Mouse (Mus musculus): Measurements from ENCODE around the gene Carf. TPM values are rescaled to one million over a fixed set of nuclear protein-coding genes. Genes with fewer than 3 reads are reported as not detected.

Carf gene
- 4.9 to 5.9 TPM (median 5.4 TPM) in 3 replicates for total RNA-seq (2017)

DNA sequence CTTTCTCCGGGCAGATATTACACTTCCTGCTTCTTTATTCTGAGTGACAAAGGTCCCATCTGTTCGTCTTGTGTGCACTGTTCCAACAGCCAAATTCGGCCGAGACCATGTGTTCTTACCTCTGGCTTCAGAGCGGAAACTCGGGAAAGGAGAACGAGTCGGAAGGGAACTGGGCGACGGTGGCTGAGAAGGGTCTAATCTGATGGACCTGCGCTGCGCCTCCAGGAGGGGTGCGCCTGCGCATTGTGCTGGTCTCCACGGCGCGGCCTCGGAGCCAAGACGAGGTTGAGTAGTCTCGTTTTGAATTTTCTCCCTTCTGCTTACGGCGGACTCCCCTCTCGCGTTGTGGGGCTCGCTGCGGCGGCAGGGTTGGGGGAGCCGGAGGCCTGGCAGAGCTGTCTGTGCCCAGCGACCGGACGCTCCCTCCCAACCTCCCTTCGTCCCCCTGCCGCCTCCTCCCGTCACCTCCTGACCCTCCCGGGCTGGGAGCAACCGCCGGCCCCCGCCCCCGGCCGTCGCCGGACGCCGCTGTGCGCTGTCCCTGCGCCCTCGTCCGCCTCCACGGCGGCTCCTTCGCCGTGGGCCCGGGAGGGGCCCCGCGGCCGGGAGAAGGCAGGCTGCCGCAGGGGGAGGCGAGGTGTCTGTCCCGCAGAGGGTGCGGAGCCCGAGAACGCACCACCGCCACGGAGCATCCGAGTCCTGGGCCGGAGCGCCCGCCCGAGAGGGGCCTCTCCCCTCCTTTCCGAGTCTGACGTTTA is at the start of gene Carf, which contains the start of gene Wdr12:
Gene Carf, plus strand, starts transcription at position 224 of the 758 bp plus-strand sequence.
Gene Wdr12, minus strand, starts transcription at position 622 of the 758 bp plus-strand sequence.
- ATAC-seq (replicated peaks; ENCODE audit: insufficient number of reproducible peaks, low FRiP score, low TSS enrichment, poor library complexity, severe bottlenecking): peak; percentile 94

DNA sequence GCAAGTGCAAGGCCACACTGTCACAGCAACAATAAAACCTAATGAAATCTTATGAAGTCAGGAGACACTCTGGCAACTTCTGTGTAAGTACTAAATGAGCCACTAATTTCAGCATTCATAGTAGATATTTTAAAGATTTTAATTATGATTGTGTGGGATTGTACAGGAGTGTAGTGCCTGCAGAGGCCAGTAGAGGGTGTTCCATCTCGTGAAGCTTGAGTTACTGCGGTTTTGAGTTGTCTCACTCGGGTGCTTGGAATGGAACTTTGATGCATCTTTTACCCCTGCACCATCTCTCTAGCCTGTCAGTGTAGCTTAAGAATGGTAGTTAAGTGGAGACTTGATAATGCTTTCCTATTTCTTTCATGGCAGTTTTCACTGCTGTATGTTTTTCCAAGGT is 43.4 kb upstream of the Carf start:
- ATAC-seq (replicated peaks; ENCODE audit: insufficient number of reproducible peaks, low FRiP score, low TSS enrichment, poor library complexity, severe bottlenecking): no peak

DNA sequence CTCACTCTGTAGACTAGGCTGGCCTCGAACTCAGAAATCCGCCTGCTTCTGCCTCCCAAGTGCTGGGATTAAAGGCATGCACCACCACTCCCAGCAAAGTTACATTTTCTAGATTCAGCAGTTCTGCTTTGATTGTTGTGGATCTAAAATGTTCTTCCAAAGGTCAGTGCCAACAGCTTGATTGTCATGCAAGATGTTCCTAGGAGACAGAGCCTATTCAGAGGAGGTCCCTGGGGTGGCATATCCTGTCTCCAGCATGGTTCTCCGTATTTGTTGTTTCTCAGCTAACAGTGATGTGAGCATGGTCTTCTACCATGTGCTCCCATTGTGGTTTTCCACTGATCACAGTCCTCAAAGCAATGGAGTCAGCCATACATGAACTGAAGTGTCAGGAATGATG is 41.7 kb upstream of the Carf start:
- no peak for ATAC-seq (replicated peaks; ENCODE audit: insufficient number of reproducible peaks, low FRiP score, low TSS enrichment, poor library complexity, severe bottlenecking)

DNA sequence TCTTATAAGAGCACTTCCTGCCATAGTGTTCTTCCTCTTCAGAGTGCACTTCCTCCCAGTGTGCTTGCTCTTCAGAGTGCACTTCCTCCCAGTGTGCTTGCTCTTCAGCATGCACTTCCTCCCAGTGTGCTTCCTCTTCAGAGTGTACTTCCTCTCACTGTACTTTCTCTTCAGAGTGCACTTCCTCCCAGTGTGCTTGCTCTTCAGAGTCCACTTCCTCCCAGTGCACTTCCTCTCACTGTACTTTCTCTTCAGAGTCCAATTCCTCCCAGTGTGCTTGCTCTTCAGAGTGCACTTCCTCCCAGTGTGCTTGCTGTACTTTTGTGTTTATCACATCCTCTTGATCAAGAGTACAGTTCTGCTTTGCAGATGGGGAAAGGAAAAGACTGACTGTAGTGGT is 27.3 kb upstream of the Carf start:
- ATAC-seq (replicated peaks; ENCODE audit: insufficient number of reproducible peaks, low FRiP score, low TSS enrichment, poor library complexity, severe bottlenecking): peak; percentile 68

DNA sequence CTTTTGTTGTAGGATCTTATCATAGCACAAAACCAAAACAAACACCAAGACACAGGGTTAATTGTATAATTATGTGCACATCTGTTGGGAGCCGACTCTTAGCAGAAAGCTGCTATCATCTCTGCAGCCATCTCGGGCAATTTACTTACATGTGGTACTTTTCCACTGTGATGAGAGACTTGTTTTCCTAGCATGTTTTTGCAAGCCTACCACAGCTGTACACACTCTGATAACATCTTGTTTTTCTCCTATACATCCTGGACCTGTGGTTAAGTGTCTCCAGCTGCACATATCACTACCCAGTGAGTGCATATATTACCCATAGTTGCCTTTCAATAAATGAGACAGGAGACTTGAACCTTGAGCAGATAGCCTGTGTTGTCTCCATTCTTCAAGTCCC is 23.1 kb upstream of the Carf start:
- no peak for ATAC-seq (replicated peaks; ENCODE audit: insufficient number of reproducible peaks, low FRiP score, low TSS enrichment, poor library complexity, severe bottlenecking)

DNA sequence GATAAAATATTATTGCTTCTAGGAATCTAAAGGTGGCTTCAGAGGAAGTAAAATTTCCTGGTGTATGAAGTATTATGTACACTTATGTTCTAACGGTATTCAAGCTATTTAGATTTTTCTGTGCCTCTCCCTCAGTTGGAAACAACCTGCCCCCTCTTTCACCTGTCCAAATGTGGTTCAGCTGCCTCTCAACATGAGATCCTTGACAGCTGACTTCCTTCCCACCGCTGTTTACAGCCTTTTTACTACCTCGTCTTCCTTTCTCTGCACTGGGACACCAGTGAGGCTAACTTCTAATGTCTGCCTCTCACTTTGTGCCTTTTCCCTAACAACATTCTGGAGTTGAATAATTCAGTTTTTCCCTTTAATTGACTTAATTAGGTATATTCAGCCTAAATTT is 22.5 kb upstream of the Carf start:
- no peak for ATAC-seq (replicated peaks; ENCODE audit: insufficient number of reproducible peaks, low FRiP score, low TSS enrichment, poor library complexity, severe bottlenecking)

DNA sequence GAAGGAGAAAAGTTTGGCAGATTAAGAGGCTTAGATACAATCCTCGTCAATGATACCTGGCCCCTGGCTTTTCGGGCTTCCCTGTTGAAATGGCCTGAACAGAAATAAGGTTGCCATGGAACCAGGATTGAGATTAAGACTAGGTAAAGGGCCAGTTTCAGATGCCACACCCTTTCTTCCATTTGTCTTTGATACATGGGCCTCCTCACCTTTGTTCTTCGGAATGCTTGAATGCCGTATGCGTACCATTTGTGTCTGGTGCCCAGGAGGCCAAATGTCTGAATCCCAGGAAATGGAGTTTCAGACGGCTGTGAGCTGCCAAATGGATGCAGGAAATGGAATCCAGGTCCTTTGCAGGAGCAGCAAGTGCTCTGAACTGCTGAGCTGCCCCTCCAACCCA is 21.6 kb upstream of the Carf start:
- ATAC-seq (replicated peaks; ENCODE audit: insufficient number of reproducible peaks, low FRiP score, low TSS enrichment, poor library complexity, severe bottlenecking): no peak

DNA sequence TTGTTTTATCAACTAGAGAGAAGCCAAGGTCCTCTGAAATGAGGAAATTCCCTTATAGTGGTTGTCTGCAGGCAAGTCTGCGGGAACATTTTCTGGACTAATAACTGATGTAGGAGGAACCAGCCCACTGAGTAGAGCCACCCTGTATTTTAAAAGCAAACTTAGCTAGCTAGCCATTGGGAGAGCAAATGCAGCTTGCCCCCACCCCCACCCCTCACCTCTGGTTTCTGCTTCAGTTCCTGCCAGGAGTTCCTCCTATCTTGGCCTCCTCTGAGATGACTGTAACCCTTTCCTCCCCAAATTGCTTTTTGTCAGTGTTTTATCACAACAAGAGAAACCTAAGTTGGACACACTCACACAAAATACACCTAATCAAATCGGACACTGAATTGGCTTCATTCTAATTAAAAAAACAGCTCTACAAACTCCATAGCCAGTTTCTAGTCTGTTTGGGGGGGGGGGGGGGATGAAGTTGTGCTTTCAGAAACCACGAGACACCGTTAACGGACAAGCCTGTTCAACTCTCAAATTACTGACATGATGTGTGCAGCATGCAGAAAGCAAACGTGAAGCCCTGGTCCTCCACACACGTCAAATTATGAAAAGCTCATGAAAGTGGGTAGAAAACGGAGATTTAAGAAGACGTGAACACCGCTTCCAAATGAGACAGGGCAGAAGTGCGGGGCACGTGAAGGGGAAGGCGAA is 1.3 kb upstream of the Carf start:
- ATAC-seq (replicated peaks; ENCODE audit: insufficient number of reproducible peaks, low FRiP score, low TSS enrichment, poor library complexity, severe bottlenecking): no peak

DNA sequence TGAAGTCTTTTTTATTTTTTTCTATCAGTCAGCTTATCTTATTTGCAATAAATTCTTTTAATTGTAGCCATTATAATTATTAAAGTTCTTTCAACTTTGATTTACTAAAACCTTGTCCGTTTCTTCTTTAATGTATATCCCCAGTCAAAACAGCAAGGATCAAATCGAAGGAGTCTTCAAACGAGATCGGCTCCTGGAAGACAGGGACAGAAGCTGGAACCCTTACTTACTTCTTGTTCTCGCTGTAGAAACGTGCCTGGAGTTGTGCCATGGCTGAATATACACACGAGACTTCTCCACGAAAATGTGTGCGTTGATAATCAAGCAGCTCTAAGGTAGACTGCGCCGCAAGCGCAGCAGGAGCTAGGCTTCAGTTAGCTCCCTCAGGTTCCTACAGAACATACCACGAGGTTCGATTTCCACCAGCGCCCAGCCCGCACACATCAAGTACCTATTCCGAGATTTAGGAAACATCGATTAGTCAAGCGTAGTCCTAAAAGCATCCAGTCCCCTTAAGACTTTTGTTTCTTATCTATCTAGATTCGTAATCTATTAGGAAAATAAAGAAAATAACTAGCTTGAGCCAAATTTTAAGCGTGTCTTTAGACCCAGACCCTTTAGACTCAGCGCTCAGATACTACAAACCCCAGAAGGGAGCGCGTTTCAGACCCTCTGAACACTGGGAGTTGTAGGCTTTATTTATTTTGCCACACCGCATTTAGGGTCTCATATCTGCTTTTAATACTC is 597 bp upstream of the Carf start:
- ATAC-seq (replicated peaks; ENCODE audit: insufficient number of reproducible peaks, low FRiP score, low TSS enrichment, poor library complexity, severe bottlenecking): peak; percentile 75

DNA sequence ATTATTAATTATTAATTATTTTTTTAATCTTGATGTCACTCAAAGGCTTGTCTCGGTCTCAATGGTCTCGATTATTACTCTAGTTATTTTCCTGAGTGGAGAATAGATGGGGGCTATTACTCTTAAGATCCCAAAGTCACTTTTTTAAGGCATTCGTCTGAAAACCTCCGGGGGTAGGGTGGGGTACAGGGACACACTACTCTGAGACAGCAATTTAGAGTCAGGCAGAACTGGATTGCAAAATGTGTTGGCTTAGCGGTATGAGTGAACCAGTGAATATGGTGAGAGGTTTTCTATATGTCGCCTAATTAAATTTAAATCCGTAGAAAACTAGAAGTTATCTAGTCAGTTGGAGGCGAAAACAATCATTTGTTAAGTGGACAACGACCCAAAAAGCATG is 792 bp downstream of the Carf start:
- ATAC-seq (replicated peaks; ENCODE audit: insufficient number of reproducible peaks, low FRiP score, low TSS enrichment, poor library complexity, severe bottlenecking): no peak

DNA sequence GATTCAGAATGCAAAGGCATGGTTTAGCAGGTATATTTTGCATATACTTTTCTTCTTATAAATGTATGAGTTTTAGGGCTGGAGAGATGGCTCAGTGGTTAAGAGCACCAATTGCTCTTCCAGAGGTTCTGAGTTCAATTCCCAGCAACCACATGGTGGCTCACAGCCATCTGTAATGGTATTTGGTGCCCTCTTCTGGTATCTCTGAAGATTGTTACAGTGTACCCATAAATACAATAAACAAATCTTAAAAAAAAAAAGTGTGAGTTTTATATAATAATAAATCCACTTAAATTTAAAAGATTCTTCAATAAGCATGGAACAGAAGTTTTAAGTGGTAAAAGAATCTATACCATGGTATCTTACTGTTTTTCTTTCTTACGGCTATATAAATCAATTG is 6.5 kb downstream of the Carf start:
- ATAC-seq (replicated peaks; ENCODE audit: insufficient number of reproducible peaks, low FRiP score, low TSS enrichment, poor library complexity, severe bottlenecking): no peak

DNA sequence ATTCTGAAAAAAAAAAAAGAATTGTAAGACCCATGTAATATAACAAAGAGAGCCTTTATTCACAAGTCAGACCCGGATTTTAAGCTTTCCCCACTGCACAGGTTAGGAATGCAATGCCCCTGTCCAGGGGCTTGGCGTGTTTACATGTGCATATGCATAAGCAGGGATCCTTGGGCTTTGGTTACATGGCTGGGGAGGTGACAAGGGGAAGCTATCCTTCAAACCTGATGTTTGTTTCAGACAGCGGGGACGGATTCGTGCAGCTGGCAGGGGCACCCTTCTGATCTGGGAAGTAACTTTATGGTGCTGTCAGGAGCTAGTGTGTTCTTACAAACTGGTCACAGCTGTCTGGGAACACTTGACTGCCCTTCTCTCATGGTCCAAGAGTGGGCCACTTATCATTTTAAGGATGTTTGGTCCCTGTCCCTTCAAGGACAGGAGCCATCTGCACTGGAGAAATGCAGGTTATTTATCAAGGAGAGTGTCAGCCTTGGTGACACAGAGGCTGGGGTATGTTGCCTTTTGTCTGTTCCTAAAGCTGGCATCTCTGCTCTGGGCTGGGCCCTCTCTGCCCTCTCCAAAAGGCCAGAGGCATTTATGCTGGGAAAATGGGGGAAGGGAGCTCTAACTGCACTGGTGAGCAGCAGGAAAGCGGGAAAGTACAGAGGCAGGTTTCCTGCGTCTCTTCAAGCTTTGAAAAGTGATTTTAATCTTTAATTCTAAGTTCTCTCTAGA is 19.8 kb downstream of the Carf start:
- no peak for ATAC-seq (replicated peaks; ENCODE audit: insufficient number of reproducible peaks, low FRiP score, low TSS enrichment, poor library complexity, severe bottlenecking)

DNA sequence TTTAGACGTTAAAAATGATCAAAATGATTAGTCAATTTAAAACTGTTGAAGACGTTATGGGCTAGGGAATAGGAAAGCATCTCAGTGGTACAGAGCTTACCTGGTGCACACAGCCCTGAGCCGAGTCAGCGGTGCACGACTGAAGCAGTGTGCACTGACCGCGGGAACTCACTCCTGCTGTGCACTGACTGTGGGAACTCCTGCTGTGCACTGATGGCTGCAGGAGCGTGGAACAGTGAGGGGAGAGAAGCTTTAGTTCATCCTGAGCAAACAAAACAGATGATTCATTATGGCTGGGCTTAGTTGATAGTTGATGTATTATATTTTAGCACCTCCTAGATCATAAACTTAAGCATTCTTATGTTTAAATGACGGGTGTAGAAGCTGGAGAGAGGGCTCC is 39.3 kb downstream of the Carf start:
- ATAC-seq (replicated peaks; ENCODE audit: insufficient number of reproducible peaks, low FRiP score, low TSS enrichment, poor library complexity, severe bottlenecking): no peak

DNA sequence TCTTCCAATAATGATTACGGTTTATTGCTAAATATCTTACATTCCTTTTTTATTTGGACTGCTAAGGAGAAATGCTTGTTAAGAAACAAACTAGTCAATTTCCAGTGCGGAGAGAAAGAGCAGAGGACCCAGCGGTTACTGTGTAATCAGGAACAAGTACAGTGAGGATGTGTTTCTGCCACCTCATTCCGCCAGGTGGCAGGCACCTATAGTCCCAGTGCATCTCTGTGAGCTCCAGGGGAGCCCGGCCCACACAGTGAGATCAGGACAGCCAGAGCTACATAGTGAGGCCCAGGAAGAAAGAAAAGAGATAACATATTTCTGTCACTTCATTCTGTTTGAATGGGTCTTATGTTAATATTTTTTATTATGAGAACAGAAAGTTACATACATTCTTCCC is 54.7 kb downstream of the Carf start:
- no peak for ATAC-seq (replicated peaks; ENCODE audit: insufficient number of reproducible peaks, low FRiP score, low TSS enrichment, poor library complexity, severe bottlenecking)

DNA sequence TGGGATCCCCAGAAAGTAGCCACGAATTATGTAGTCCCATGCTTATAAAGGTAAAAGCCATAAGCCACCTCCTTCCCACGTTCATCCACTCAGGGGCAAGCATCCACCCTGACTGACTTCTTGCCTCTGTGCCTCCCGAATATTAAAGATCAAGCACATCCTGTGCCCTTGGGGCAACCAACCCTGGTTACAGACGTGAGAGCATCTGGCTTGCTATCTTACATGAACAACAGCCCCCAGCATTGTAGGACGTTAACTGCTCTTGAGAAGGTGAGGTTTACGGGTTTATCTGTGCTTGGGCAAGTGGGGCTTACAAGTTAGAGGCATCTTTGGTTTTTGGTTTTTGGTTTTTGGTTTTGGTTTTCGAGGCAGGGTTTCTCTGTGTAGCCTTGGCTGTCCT is 58.6 kb downstream of the Carf start:
- no peak for ATAC-seq (replicated peaks; ENCODE audit: insufficient number of reproducible peaks, low FRiP score, low TSS enrichment, poor library complexity, severe bottlenecking)

DNA sequence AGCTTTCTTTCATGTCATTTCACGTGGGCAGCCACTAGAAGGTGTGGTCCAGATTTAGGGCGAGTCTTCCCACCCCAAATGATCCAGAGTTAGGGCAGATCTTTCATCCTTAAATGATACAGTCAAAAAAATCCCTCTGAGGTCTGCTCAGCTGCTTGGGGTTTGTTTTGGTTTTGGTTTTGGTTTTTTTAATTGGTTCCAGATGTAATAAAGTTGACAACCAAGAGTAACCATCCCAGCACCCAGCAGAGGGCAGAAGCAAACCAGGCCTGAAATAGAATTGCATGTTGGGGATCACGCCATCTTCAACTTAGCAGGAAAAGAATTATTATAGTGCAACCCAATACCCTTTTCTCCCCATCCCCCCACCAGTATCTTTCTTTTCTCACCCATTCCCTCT is 60.4 kb downstream of the Carf start:
- peak; percentile 71; the same call in 1 of the 2 replicates for ATAC-seq (replicated peaks; ENCODE audit: insufficient number of reproducible peaks, low FRiP score, low TSS enrichment, poor library complexity, severe bottlenecking)

DNA sequence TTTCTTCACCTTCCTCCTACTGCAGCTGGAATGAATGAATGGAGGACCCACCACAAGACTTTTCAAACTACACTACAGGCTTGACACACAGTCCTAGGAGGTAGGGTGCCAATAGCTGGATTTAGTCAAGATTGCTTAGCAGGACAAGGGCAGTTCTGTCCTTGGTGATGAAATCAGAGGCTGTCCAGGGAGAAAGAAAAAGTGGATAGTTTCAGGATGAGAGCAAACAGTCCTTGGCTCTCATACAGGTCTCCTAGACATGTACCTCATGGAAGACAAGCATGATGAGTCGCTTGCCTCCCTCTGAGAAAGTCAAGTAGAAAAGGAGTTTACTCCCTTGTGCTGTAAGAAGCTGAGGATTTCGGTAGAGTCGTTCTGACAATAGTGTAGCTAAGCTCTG is 65.6 kb downstream of the Carf start:
- no peak for ATAC-seq (replicated peaks; ENCODE audit: insufficient number of reproducible peaks, low FRiP score, low TSS enrichment, poor library complexity, severe bottlenecking)

DNA sequence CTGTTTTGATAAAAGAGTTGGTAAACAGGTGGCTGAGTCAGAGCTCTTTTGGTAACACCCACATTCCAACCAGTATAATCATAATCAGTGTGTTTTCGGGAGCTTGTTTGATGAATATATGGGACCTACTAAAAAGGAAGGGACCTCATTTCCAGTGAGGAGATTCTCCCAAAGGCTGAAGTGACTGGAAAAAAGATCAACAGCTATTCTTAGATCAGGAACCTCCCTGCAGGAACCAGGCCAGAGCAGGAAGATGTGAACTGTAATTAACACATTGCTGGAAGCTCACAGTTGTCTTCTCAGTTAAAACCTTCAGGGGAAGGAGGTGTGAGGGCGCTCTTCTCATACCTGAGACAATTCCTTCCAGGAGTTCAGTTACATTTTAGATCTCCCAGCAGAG is 71.6 kb downstream of the Carf start:
- no peak for ATAC-seq (replicated peaks; ENCODE audit: insufficient number of reproducible peaks, low FRiP score, low TSS enrichment, poor library complexity, severe bottlenecking)

DNA sequence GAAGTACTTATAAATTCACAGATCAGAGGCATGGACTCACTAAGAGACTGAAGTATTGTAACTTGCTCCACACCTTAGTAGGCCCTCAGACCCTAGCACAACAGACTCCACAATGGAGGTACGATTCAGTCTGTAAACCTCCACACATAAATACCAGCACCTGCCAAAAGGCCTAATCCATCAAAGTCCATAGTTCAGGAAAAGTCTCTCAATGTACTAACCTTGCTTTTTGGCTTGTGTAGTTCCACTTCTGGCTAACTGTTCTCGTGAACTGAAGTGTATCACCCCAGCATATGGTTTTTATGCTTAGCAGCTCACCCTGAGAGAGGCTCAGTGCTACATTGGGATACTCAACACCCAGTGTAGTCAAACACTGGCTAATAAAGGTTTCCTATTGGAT is 72.2 kb downstream of the Carf start:
- ATAC-seq (replicated peaks; ENCODE audit: insufficient number of reproducible peaks, low FRiP score, low TSS enrichment, poor library complexity, severe bottlenecking): no peak

Measured in monocyte, adult 5-6 weeks (primary cell).